Mouse (Mus musculus) kidney, adult 2 months (tissue): Measurements from ENCODE around the gene App.

Experiments
- CTCF ChIP-seq: fragments of 200-500 bp; conservative IDR thresholded peaks from 2 replicates; pipeline ENCODE4 v1.5.1; 2011; ENCODE audit warnings: low read depth, mild to moderate bottlenecking, control low read depth, low read length, moderate library complexity, mixed read lengths; ENCODE audit not compliant: insufficient read depth, insufficient read length
- POLR2A ChIP-seq: fragments of 200-500 bp; IDR thresholded peaks from one replicate; pipeline ENCODE4 v1.6.1; 2011; ENCODE audit warnings: low read depth, low read length, control low read depth

- TF ChIP-seq CTCF (no peak), POLR2A (no peak)
These were observed 16.4 kb downstream of the App start for GRCm38 (mm10) chr16:85157156-85157555.
